Mouse (Mus musculus) left cerebral cortex, adult 11 months (tissue): ENCODE measurements around the gene C1qtnf6.

Experiments used
- DNase-seq: peaks from one replicate; pipeline ENCODE4 v3.0.0; 2022; ENCODE audit warnings: low spot score

Gene C1qtnf6

GRCm38 (mm10) chr15:78530671-78531450 lies at the start of gene C1qtnf6:
Gene C1qtnf6 (minus strand): TSS chr15:78531416.
- no peak for DNase-seq

DNA sequence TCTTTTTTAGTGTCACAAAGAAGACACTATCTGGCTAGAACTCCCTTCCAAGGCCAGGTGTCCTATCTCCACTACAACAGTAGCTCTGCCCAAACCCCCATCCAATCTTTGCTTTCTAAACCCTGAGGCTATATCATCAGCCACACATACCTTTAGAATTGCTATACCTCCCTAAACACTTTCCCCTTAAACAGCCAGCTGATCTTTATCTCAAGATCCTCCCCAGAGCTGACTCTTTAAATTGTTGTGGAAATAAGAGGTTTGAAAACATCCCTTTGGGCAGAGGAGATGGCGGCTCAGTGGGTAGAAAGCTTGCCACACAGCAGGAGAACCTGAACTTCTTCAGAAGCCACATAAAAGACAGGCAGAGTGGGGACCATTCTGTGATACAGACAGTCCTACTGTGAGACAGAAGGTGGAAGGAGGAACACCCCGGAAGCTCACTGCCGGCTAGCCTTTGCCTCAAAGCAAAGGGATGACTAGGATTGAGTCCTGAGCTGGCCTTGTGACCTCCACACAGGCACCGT lies 45.1 kb upstream of the C1qtnf6 start:
- DNase-seq: no peak

GRCm38 (mm10) chr15:78572658-78573397 lies 41.6 kb upstream of the C1qtnf6 start, which contains the start of gene Rac2:
Gene Rac2 (minus strand): TSS chr15:78572783.
- DNase-seq: no peak

GRCm38 (mm10) chr15:78572270-78572600 lies 41.0 kb upstream of the C1qtnf6 start:
- DNase-seq: no peak

GRCm38 (mm10) chr15:78571554-78572269 lies 40.5 kb upstream of the C1qtnf6 start:
- DNase-seq: no peak

GRCm38 (mm10) chr15:78570170-78570569 lies 39.0 kb upstream of the C1qtnf6 start:
- no peak for DNase-seq

GRCm38 (mm10) chr15:78567608-78568120 lies 36.4 kb upstream of the C1qtnf6 start:
- DNase-seq: no peak

DNA sequence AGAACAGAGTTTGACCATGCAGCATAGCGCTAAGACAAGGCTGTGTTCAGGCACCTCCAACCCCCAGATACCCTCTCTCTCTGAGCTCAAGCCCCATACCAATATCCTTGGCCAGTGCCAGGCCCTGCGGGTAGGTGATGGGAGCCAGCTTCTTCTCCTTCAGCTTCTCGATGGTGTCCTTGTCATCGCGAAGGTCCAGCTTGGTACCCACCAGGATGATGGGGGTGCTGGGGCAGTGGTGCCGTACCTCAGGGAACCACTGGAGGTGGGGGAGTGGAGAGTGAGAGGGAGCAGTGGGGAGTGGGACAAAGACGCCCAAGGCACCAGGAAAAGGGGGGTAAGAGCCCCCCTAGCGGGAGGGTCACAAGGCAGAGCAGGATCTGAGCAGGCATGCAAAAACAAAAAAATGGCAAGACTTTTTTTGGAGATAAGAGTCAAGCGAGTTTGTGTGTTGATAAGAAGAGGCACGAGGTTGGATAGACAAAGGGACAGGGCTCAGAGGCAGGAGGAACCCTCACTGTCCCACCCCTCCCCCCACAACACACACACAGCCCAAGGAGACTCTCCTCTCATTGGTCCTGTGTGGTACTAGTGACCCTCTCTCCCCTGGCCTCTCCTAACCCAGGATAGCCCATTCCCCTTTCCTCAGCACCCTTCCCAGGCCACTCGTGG lies 33.7 kb upstream of the C1qtnf6 start:
- no peak for DNase-seq

DNA sequence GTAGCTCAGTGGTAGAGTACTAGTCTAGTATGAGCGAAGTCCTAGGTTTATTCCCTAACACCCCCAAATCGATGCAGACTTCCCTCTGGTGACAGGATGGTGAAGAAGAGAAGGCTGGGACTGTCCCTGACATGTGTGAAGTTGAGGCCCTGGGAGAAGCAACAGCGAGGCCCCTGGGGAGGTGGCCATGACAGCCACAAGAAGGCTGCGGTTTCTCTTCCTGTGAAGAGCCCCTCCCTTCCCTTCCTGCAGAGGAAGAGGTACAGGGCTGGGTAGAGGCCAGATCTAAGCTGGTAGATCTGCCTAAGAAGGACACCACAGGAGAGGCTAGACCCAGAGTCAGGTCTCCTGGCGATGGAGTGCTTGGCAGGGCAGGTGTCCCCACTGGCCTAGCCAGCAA lies 32.7 kb upstream of the C1qtnf6 start:
- no peak for DNase-seq

GRCm38 (mm10) chr15:78563344-78563743 lies 32.1 kb upstream of the C1qtnf6 start:
- DNase-seq: no peak

GRCm38 (mm10) chr15:78559141-78559979 lies 28.1 kb upstream of the C1qtnf6 start:
- no peak for DNase-seq

GRCm38 (mm10) chr15:78557693-78558535 lies 26.7 kb upstream of the C1qtnf6 start:
- DNase-seq: no peak

DNA sequence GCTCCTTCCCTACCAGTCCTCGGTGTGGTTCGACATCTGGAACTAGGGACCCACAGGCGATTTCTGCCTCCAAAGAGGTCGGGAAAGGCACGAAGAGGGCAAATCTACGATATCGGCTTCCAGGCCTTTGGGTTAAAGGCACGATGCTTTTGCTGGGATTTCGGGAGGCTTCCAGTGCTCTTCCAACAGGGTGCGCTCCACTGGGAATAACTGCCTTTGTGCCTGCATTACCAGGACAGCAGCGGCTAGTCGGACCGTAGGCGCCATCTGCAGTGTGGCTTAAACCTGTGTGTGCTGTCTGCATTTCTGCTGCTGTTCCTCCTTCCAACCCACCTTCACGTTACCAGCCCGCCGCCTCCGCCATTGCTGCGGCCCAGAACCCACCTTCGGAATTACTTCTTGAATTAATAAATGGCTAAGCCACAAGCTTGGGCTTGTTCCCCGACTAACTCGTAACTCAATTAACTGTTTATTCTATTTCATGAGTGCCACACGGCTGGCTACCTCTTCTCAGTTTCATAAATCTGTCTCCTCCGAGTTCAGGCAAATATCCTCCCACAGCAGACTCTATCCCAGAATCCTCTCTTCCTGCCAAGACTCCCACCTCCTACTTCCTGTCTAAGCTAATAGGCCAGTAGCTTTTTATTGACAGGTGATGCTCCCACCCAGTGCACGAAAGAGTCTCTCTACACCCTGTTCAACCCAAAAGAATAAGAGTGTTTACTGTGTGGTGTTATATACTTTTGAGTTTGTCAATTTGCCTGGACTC lies 23.5 kb upstream of the C1qtnf6 start:
- DNase-seq: no peak

- no peak for DNase-seq
Observed at GRCm38 (mm10) chr15:78549189-78549734, 18.0 kb upstream of the C1qtnf6 start.

- no peak for DNase-seq
Observed at GRCm38 (mm10) chr15:78548711-78549110, 17.5 kb upstream of the C1qtnf6 start.

DNA sequence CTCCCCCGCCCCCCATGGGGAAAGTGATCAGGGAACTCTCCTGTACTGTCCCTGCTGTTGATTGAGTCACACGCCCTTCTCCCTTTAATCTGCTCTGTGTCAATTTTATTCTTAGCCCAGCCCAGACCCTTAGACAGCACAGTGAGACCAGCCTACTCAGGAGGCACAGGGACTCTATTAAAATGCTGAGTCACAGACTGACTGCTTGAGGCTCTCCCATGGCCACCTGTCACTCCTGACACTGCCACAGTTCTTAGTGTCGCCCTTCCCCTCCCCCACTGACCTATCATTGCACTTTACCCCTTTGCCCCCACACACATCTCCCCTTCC lies 17.1 kb upstream of the C1qtnf6 start:
- DNase-seq: no peak

GRCm38 (mm10) chr15:78547415-78548335 lies 16.5 kb upstream of the C1qtnf6 start:
- DNase-seq: no peak

GRCm38 (mm10) chr15:78546060-78546459 lies 14.8 kb upstream of the C1qtnf6 start:
- DNase-seq: no peak
